Mouse (Mus musculus) liver, embryonic 15.5 days (tissue): ENCODE data around the gene Aldh3a1. TPM values are rescaled to one million over a fixed set of nuclear protein-coding genes. Genes with fewer than 3 reads are reported as not detected.

Source experiments
- ATAC-seq: fragments of 200-750 bp; cut with Nextera tagmentation; 2 replicates; pipeline ENCODE4 v1.8.0; 2017; ENCODE audit warnings: moderate number of reproducible peaks, mild to moderate bottlenecking, moderate library complexity; ENCODE audit not compliant: insufficient read depth
- H3K27ac ChIP-seq: fragments of 300-500 bp; sonication (generic); replicated peaks from 2 replicates; pipeline ENCODE4 v1.5.1; 2015; ENCODE audit warnings: mild to moderate bottlenecking, inconsistent platforms
- H3K27me3 ChIP-seq: fragments of 300-500 bp; sonication (generic); 2 replicates; pipeline ENCODE4 v1.6.1; 2015; ENCODE audit warnings: mild to moderate bottlenecking, inconsistent platforms
- H3K36me3 ChIP-seq: fragments of 300-500 bp; sonication (generic); replicated peaks from 2 replicates; pipeline ENCODE4 v1.6.1; 2015; ENCODE audit warnings: moderate library complexity, mild to moderate bottlenecking, inconsistent platforms
- H3K4me1 ChIP-seq: fragments of 300-500 bp; sonication (generic); replicated peaks from 2 replicates; pipeline ENCODE4 v1.6.1; 2015; ENCODE audit warnings: inconsistent platforms
- H3K4me2 ChIP-seq: fragments of 300-500 bp; sonication (generic); 2 replicates; pipeline ENCODE4 v1.6.1; 2015; ENCODE audit warnings: moderate library complexity, mild to moderate bottlenecking, inconsistent platforms
- H3K4me3 ChIP-seq: fragments of 300-500 bp; sonication (generic); replicated peaks from 2 replicates; pipeline ENCODE4 v1.5.1; 2015; ENCODE audit warnings: mild to moderate bottlenecking, inconsistent platforms
- H3K9ac ChIP-seq: fragments of 300-500 bp; sonication (generic); 2 replicates; pipeline ENCODE4 v1.6.1; 2015; ENCODE audit warnings: moderate library complexity, mild to moderate bottlenecking, inconsistent platforms
- H3K9me3 ChIP-seq: fragments of 300-500 bp; sonication (generic); replicated peaks from 2 replicates; pipeline ENCODE4 v1.6.1; 2016; ENCODE audit warnings: inconsistent platforms
- WGBS: fragments of 180-500 bp; shearing (Covaris S2); methylation state at CpG from one replicate; pipeline ENCODE4 v1.1.7; 2015; ENCODE audit warnings: mixed read lengths; ENCODE audit not compliant: insufficient replicate concordance; 5-methylcytosine and 5-hydroxymethylcytosine counted together
- polyA plus RNA-seq: library from polyadenylated mRNA; unstranded; fragments of >200 nt; fragmentation: Nextera tagmentation; extraction: Ambion mirVana; gene quantifications from 2 replicates; pipeline ENCODE4 v1.2.1, GENCODE M21; 2015

Aldh3a1 gene
- polyA plus RNA-seq, 1 experiment from 2014 or later, result 0.14 TPM

- no peak overlapping the region for H3K9ac ChIP-seq
- no peak overlapping the region for H3K27ac ChIP-seq
- H3K4me1 ChIP-seq, result peaks cover 6% of the 10 kb centered on the region
- H3K36me3 ChIP-seq, result no peaks in the 10 kb centered on the region
- no peaks in the 10 kb centered on the region for H3K27me3 ChIP-seq
- ATAC-seq, result no peak
- no peaks in the 10 kb centered on the region for H3K9me3 ChIP-seq
- WGBS, result 46% methylated on average over 9 of the region's 9 CpGs
- H3K4me3 ChIP-seq, result no peak overlapping the region
- 0 out of 2 replicates have a peak overlapping the region, but pooled peaks have one; percentile 1 for H3K4me2 ChIP-seq
Measured at GRCm38 (mm10) chr11:61220156-61220881, 13.0 kb downstream of the Aldh3a1 start.

- no peak for ATAC-seq
- Histone ChIP-seq H3K36me3 (no peaks in the 10 kb centered on the region), H3K27ac (no peak overlapping the region), H3K4me3 (no peak overlapping the region), H3K27me3 (no peaks in the 10 kb centered on the region), H3K4me2 (no peak overlapping the region), H3K4me1 (peaks cover 11% of the 10 kb centered on the region), H3K9ac (no peak overlapping the region), H3K9me3 (no peaks in the 10 kb centered on the region)
- 66% methylated on average over 1 of the region's 1 CpGs for WGBS
Measured at GRCm38 (mm10) chr11:61222007-61222406, 14.7 kb downstream of the Aldh3a1 start.

GRCm38 (mm10) chr11:61222971-61223745 is 15.8 kb downstream of the Aldh3a1 start:
- Histone ChIP-seq H3K36me3 (no peaks in the 10 kb centered on the region), H3K9ac (no peak overlapping the region), H3K27ac (no peak overlapping the region), H3K4me3 (no peak overlapping the region), H3K9me3 (no peaks in the 10 kb centered on the region), H3K27me3 (no peaks in the 10 kb centered on the region), H3K4me1 (peaks cover 11% of the 10 kb centered on the region), H3K4me2 (no peak overlapping the region)
- ATAC-seq, result no peak
- 63% methylated on average over 9 of the region's 9 CpGs for WGBS

- Histone ChIP-seq H3K27me3 (no peaks in the 10 kb centered on the region), H3K27ac (no peak overlapping the region), H3K9me3 (no peaks in the 10 kb centered on the region), H3K9ac (no peak overlapping the region), H3K36me3 (no peaks in the 10 kb centered on the region), H3K4me2 (no peak overlapping the region), H3K4me3 (no peak overlapping the region), H3K4me1 (peaks cover 11% of the 10 kb centered on the region)
- ATAC-seq, result no peak
- 53% methylated on average over 6 of the region's 6 CpGs for WGBS
Measured at GRCm38 (mm10) chr11:61224234-61224744, 17.0 kb downstream of the Aldh3a1 start.

GRCm38 (mm10) chr11:61224907-61225306 is 17.6 kb downstream of the Aldh3a1 start:
- no peaks in the 10 kb centered on the region for H3K36me3 ChIP-seq
- ATAC-seq, result no peak
- H3K9me3 ChIP-seq, result no peaks in the 10 kb centered on the region
- no peak overlapping the region for H3K4me2 ChIP-seq
- 76% methylated on average over 10 of the region's 10 CpGs for WGBS
- no peak overlapping the region for H3K9ac ChIP-seq
- peaks cover 11% of the 10 kb centered on the region for H3K4me1 ChIP-seq
- no peaks in the 10 kb centered on the region for H3K27me3 ChIP-seq
- no peak overlapping the region for H3K27ac ChIP-seq
- no peak overlapping the region for H3K4me3 ChIP-seq

- no peak for ATAC-seq
- no peak overlapping the region for H3K9ac ChIP-seq
- H3K27ac ChIP-seq, result no peak overlapping the region
- no peak overlapping the region for H3K4me2 ChIP-seq
- H3K4me1 ChIP-seq, result peaks cover 11% of the 10 kb centered on the region
- no peaks in the 10 kb centered on the region for H3K9me3 ChIP-seq
- H3K36me3 ChIP-seq, result no peaks in the 10 kb centered on the region
- WGBS, result 65% methylated on average over 4 of the region's 4 CpGs
- no peaks in the 10 kb centered on the region for H3K27me3 ChIP-seq
- no peak overlapping the region for H3K4me3 ChIP-seq
Measured at GRCm38 (mm10) chr11:61225511-61225910, 18.2 kb downstream of the Aldh3a1 start.

- Histone ChIP-seq H3K9ac (no peak overlapping the region), H3K27ac (no peak overlapping the region)
- no peak for ATAC-seq
Measured at GRCm38 (mm10) chr11:61225941-61226412, 18.6 kb downstream of the Aldh3a1 start.

GRCm38 (mm10) chr11:61227816-61228215 is 20.5 kb downstream of the Aldh3a1 start:
- no peak for ATAC-seq

More at GRCm38 (mm10) chr11:61225941-61226412, 18.6 kb downstream of the Aldh3a1 start:
- Histone ChIP-seq H3K4me1 (peaks cover 11% of the 10 kb centered on the region), H3K9me3 (no peaks in the 10 kb centered on the region), H3K36me3 (no peaks in the 10 kb centered on the region), H3K4me2 (no peak overlapping the region), H3K27me3 (no peaks in the 10 kb centered on the region; the same call in 1 of the 2 replicates), H3K4me3 (no peak overlapping the region)
- 72% methylated on average over 6 of the region's 6 CpGs for WGBS

GRCm38 (mm10) chr11:61228406-61228805 is 21.1 kb downstream of the Aldh3a1 start:
- peaks cover 5% of the 10 kb centered on the region; the same call in 1 of the 2 replicates for H3K4me1 ChIP-seq
- H3K4me2 ChIP-seq, result no peak overlapping the region
- no peaks in the 10 kb centered on the region for H3K9me3 ChIP-seq
- 55% methylated on average over 3 of the region's 3 CpGs for WGBS
- no peak overlapping the region for H3K27ac ChIP-seq
- ATAC-seq, result no peak
- peaks cover 7% of the 10 kb centered on the region; the same call in 1 of the 2 replicates for H3K27me3 ChIP-seq
- no peaks in the 10 kb centered on the region for H3K36me3 ChIP-seq
- H3K4me3 ChIP-seq, result no peak overlapping the region
- H3K9ac ChIP-seq, result no peak overlapping the region

More at GRCm38 (mm10) chr11:61227816-61228215, 20.5 kb downstream of the Aldh3a1 start:
- Histone ChIP-seq H3K4me2 (no peak overlapping the region), H3K4me1 (peaks cover 7% of the 10 kb centered on the region), H3K36me3 (no peaks in the 10 kb centered on the region), H3K9ac (no peak overlapping the region), H3K4me3 (no peak overlapping the region), H3K27ac (no peak overlapping the region), H3K9me3 (no peaks in the 10 kb centered on the region), H3K27me3 (peaks cover 7% of the 10 kb centered on the region; the same call in 1 of the 2 replicates)
- WGBS, result 65% methylated on average over 8 of the region's 8 CpGs

GRCm38 (mm10) chr11:61231329-61231728 is 24.0 kb downstream of the Aldh3a1 start:
- no peak overlapping the region for H3K4me3 ChIP-seq
- H3K9me3 ChIP-seq, result no peaks in the 10 kb centered on the region
- H3K27ac ChIP-seq, result no peak overlapping the region
- peaks cover under 1% of the 10 kb centered on the region; the same call in 1 of the 2 replicates for H3K4me1 ChIP-seq
- no peak overlapping the region for H3K4me2 ChIP-seq
- WGBS, result 10% methylated on average over 9 of the region's 9 CpGs
- no peaks in the 10 kb centered on the region for H3K36me3 ChIP-seq
- H3K9ac ChIP-seq, result no peak overlapping the region
- ATAC-seq, result no peak
- peaks cover 7% of the 10 kb centered on the region; the same call in 1 of the 2 replicates for H3K27me3 ChIP-seq

- peak overlapping the region; percentile 62 for H3K27ac ChIP-seq
- no peaks in the 10 kb centered on the region for H3K36me3 ChIP-seq
- H3K9me3 ChIP-seq, result no peaks in the 10 kb centered on the region
- ATAC-seq, result peak; percentile 73
- no peak overlapping the region for H3K9ac ChIP-seq
- H3K4me3 ChIP-seq, result no peak overlapping the region
- 36% methylated on average over 5 of the region's 5 CpGs for WGBS
- peak overlapping the region; percentile 38 for H3K4me2 ChIP-seq
- H3K27me3 ChIP-seq, result peaks cover 7% of the 10 kb centered on the region; the same call in 1 of the 2 replicates
- peaks cover 8% of the 10 kb centered on the region; the same call in 1 of the 2 replicates for H3K4me1 ChIP-seq
Measured at GRCm38 (mm10) chr11:61234174-61234573, 26.8 kb downstream of the Aldh3a1 start.
